Mouse (Mus musculus) megakaryocyte, embryonic 14.5 days (primary cell): Measurements from ENCODE around the gene 4930447C04Rik.

Experiments
- FLI1 ChIP-seq: IDR thresholded peaks from 2 replicates; pipeline ENCODE4 v1.6.1; 2012; ENCODE audit warnings: low read length, inconsistent platforms, mixed read lengths
- GATA1 ChIP-seq: IDR thresholded peaks from 3 replicates; pipeline ENCODE4 v1.6.1; 2012; ENCODE audit warnings: mixed read lengths, low read length, inconsistent platforms, borderline replicate concordance

DNA sequence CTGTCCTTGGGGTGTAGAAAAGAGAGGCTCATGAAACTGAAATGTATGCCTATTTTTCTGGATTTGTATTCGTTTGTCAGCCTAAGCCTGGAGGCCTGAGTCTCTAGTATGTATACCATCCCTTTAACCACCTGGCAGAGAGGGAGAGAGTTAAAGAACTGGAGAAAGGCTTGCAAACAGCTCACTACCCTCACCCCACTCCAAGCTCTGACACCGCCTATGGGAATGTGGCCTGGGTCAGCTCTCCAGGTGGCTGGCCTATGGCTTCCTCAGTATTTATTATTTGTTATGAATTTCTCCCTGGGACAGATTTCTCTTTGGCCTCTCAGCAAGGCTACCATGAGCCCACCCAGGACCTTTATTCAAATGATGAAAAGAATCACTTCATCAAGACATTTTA, 6.8 kb upstream of the 4930447C04Rik start:
- TF ChIP-seq GATA1 = no peak
- TF ChIP-seq FLI1 = no peak
